In genomic region chr1:180268249-180269031, GRCm38 (mm10) we compare ENCODE assay signal across 8 mouse cellular contexts. TPM values are rescaled to one million over a fixed set of nuclear protein-coding genes. Genes with fewer than 3 reads are reported as not detected.
DNase-seq lines count a peak whose midpoint lies in the region; ATAC-seq lines count a peak whose summit lies in the region.

No protein-coding gene starts in this region.

- no peaks in the 10 kb centered on the region for H3K9me3 ChIP-seq in hindbrain, embryonic 12.5 days (replicated peaks)

- no peak overlapping the region for H3K9ac ChIP-seq in hindbrain, embryonic 12.5 days

- peaks cover 11% of the 10 kb centered on the region for H3K4me1 ChIP-seq in hindbrain, embryonic 12.5 days

- peak; percentile 83 for ATAC-seq in frontal cortex, adult (ENCODE audit: low TSS enrichment)
- ATAC-seq in hindbrain, embryonic 12.5 days (ENCODE audit: low FRiP score) = peak; percentile 82

- no peak overlapping the region for H3K27ac ChIP-seq in hindbrain, embryonic 12.5 days

- peaks cover 8% of the 10 kb centered on the region; the same call in 1 of the 2 replicates for H3K27me3 ChIP-seq in hindbrain, embryonic 12.5 days

- 18% methylated on average over 12 of the region's 12 CpGs for WGBS in hindbrain, embryonic 12.5 days

- DNase-seq in Muller cell, postnatal 12 days (ENCODE audit: inconsistent ontology term) = peak; percentile 82
- DNase-seq in cerebellum, adult 8-10 months = peak; percentile 94
- DNase-seq in layer of hippocampus, postnatal 14 days (ENCODE audit: low spot score in 2 of 2) = peak; percentile 93 to 95
- peak; percentile 97 for DNase-seq in lung, postnatal 14 days
- peak; percentile 99 for DNase-seq in retina, embryonic 14.5 days (ENCODE audit: low spot score)
- peak; percentile 84 to 87 for DNase-seq in thymus, postnatal 36 days

- H3K4me3 ChIP-seq in hindbrain, embryonic 12.5 days = no peak overlapping the region

- H3K4me2 ChIP-seq in hindbrain, embryonic 12.5 days (replicated peaks) = no peak overlapping the region

- H3K36me3 ChIP-seq in hindbrain, embryonic 12.5 days = no peaks in the 10 kb centered on the region

RNA-seq across cellular contexts. Expression of gene Psen2, which starts 5.2 kb away (rescaled TPM):
- 10.3 and 10.4 TPM in 2 replicates for polyA plus RNA-seq in hindbrain, embryonic 12.5 days (2016; fragmentation: Nextera tagmentation; extraction: Ambion mirVana)
- 10 to 100 TPM; 21.7 to 25.0 TPM for total RNA-seq in layer of hippocampus, postnatal 14 days (2021)
